Mouse (Mus musculus) embryo, embryonic 10 days (tissue): ENCODE measurements around the gene Col4a4.
A peak's percentile ranks its signal among the peaks of the same experiment; 100 is the strongest.

ENCODE experiments used
- DNase-seq: peaks from one replicate; pipeline ENCODE4 v3.0.0-alpha.2; 2015; ENCODE audit warnings: low spot score

Gene Col4a4

DNA sequence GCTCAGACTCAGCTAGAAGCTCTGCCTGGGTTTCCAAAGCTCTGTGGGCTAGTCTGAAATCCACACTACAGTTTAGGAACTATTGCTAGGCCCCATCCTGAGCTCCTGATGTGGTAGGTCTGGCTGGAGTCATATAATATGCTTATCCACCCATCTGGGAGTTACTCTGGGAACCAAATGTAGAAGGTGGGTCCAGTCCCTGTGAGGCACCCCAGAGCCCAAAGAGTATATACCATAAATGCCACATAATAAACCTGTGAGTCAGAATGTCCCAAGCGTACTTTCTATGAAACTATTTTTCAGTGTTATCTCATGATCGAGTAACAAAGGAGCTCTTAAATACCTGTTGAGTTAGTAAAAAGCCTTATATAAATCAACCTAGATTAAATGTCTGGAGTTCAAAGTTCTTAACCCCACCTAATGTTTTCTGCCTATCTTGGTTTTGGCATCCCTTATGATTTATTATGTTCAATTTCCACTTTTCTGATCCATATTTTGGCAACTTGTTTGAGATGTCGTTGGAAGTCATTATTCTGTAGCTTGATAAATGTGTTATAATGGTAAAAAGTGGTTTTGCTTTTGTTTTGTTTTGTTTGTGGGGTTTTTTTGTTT is 172.1 kb downstream of the Col4a4 start:
- DNase-seq = no peak

DNA sequence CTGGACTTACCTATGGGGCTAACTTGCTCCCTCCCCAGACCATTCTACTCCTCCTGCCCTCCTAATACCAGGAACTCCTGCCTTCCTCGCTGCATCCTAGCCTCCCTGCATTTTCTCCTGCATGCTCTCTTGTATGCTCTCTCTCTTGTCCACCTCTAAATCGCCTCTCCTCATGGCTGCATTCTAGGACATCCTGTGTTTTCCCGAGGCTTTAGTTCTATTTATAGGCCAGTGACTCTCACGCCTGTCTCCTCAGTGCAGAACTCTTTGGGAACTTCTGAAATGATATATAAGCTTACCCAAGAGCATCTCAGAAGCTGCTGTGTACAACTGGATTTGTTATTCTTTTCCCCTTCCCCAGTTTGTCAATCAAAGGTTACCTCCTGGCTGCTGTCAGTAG is 174.6 kb downstream of the Col4a4 start:
- DNase-seq = no peak

DNA sequence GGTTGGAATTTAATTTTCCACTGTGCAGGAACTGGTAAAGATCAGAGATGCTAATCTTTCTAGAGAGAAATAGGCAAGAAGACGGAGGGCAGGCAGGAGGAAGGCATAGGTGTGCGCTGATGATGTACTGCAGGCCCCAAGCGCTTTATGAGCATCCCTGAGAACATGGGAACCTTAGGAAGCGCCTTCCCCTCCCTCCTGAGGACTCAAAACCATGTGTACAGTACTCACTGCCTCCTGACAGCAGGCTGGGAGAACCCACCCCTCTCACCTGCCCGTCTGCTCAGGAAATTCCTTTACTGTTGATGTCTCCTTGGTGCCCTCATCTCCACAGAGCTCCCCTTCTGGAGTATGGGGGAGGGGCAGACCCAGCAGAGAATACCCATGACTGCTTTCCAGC is 175.1 kb downstream of the Col4a4 start:
- no peak for DNase-seq

DNA sequence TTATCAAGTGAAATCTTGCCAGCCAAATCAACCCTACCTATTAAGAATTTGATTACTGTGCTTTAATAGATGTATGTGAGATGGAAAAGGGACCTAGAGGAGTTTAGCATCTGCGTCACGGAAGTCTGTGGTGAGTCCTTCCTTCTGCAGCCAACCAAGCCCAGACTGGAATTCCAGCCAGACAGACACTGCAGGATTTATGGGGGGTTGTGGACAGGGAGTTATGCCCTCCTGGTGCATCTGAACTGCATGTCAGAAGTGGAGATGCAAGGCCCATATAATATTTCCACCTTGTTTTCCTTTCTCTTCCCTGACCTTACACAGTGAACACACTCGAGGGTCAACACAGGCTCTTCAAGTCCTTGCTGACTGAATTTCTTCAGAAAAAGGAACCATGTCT is 176.1 kb downstream of the Col4a4 start:
- DNase-seq = peak; percentile 11

DNA sequence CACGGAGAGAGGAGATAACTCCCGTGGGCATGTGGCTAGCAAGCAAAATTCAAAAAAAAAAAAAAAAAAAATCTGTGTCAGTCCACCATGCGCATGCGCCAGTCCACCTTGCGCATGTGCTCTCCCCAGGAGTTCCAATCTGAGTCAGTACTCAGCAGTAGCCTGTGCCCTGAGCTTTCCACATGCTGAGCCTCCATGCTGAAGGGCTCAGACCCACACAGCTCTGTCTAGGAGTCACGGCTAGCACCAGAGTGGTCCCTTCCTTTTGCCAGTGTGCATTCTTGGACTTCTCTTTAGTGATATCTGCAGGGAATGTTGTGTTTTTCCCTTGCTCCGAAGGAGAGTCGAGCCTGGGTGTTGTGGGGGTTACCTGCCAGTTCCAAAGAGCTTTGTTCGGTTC is 177.4 kb downstream of the Col4a4 start:
- DNase-seq = no peak

DNA sequence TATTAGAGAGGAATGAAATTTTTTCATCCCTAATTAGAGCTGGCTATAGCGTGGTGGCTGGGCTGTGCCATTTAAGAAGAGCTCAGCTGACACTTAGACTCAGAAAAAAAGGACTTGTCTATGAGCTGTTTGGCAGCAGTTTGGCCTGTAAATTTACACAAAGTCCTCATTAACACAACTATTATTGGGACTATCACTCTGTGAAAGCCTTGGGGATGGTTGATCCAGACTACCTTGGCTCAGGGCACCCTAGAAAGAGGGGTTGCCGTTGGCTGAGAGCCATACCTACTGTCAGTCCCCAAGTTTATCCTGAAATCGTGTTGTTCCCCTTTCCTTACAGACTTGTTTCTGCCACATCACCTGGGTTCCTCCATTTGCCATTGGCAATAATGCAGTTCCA is 178.9 kb downstream of the Col4a4 start:
- DNase-seq = no peak
